Mouse (Mus musculus): ENCODE measurements around the gene Pitpnm2.

DNA sequence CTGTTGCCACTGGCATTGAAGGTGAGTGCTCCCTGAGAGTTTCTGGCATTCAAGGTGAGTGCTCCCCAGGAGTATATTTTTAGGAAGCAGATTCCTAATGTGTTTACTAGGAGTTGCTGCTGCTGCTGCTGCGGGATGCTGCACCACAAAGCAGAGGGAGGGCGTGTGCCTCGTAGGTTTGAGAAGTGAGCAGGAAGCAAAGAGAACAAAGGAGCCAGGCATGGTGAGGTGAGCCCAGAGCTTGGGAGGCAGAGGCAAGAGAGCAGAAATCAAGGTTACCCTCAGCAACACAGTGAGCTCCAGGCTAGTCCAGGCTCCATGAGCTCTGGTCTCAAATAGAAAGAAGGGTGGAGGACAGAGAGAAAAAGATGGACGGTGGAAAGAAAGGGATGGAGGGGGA lies 13.7 kb upstream of the Pitpnm2 start:
- TF ChIP-seq CTCF (conservative IDR thresholded peaks at IDR 0.05; ENCODE audit: low read length) (no peak), POU5F1 (IDR thresholded peaks at IDR 0.05; ENCODE audit: borderline replicate concordance, low read length) (no peak), NANOG (IDR thresholded peaks at IDR 0.05; ENCODE audit: borderline replicate concordance, low read length) (no peak)
